Mouse (Mus musculus): Measurements from ENCODE around the gene Dusp2.

- TF ChIP-seq CTCF (IDR thresholded peaks at IDR 0.05; ENCODE audit: low read depth) = no peak
- TF ChIP-seq EP300 (optimal IDR thresholded peaks at IDR 0.05) = no peak
These were observed 11.4 kb downstream of the Dusp2 start for GRCm38 (mm10) chr2:127347147-127347985.
